Mouse (Mus musculus): ENCODE results near the gene Becn1.

DNA sequence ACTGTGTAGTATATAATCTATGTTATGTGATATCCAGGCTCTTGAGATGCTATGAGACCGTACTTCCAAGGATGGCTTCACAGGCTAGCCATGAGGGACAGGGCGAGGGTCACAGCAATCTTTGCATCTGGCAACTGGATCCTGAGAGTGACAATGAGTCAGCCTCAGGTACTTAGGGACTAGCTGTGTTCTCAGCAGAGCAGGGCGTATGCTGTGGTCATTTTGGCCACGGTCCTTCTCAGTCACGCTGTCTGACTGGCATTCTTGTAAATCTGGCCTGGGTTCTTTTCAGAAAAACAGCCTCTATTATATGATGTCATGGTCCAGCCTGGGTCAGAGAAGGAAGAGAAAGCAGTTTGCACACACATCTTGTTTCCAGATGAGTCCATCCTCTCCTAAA lies 65.3 kb downstream of the Becn1 start:
- no peak for TF ChIP-seq CTCF (IDR thresholded peaks at IDR 0.05; ENCODE audit: control insufficient read depth, insufficient read depth, low read length)
- TF ChIP-seq POLR2A (IDR thresholded peaks at IDR 0.05; ENCODE audit: borderline replicate concordance, control insufficient read depth, low read depth, low read length) = no peak
